Mouse (Mus musculus) MEL (cell line): ENCODE measurements around the gene Nat8f5.

Experiments
- CHD2 ChIP-seq: IDR thresholded peaks from 2 replicates; pipeline ENCODE4 v1.6.1; 2011; ENCODE audit warnings: low read length, improper control_type of control experiment
- CTCF ChIP-seq, 3 experiments: IDR thresholded peaks in 2 of 3; conservative IDR thresholded peaks in 1 of 3; 2 replicates each; pipeline ENCODE4 v1.5.1; 2011 to 2012; ENCODE audit warnings: low read length in 3 of 3, low read depth in 2 of 3, mild to moderate bottlenecking in 2 of 3, improper control_type of control experiment in 1 of 3, inconsistent platforms in 1 of 3, mixed read lengths in 1 of 3, moderate library complexity in 1 of 3; ENCODE audit not compliant: control insufficient read depth in 1 of 3, insufficient read depth in 1 of 3, poor library complexity in 1 of 3, severe bottlenecking in 1 of 3
- HCFC1 ChIP-seq: IDR thresholded peaks from 2 replicates; pipeline ENCODE4 v1.6.1; 2012; ENCODE audit warnings: low read depth, mild to moderate bottlenecking, inconsistent platforms, low read length, improper control_type of control experiment, moderate library complexity
- POLR2A ChIP-seq, 2 experiments: IDR thresholded peaks; 2 replicates each; pipeline ENCODE4 v1.6.1; 2011 to 2012; ENCODE audit warnings: low read length in 2 of 2, mild to moderate bottlenecking in 2 of 2, control low read depth in 1 of 2, improper control_type of control experiment in 1 of 2, low read depth in 1 of 2, moderate library complexity in 1 of 2; ENCODE audit not compliant: control insufficient read depth in 1 of 2, insufficient read depth in 1 of 2, poor library complexity in 1 of 2
- POLR2AphosphoS2 ChIP-seq: IDR thresholded peaks from 2 replicates; pipeline ENCODE4 v1.6.1; 2011; ENCODE audit warnings: low read length, improper control_type of control experiment
- TBP ChIP-seq: IDR thresholded peaks from 2 replicates; pipeline ENCODE4 v1.8.0; 2011; ENCODE audit warnings: low read depth, low read length, improper control_type of control experiment
- TCF12 ChIP-seq: IDR thresholded peaks from 2 replicates; pipeline ENCODE4 v1.6.1; 2014; ENCODE audit warnings: low read depth, mild to moderate bottlenecking, inconsistent platforms, low read length, improper control_type of control experiment, moderate library complexity
- USF2 ChIP-seq, 2 experiments: IDR thresholded peaks; 2 replicates each; pipeline ENCODE4 v1.6.1; 2011 to 2012; ENCODE audit warnings: improper control_type of control experiment in 2 of 2, low read length in 2 of 2, borderline replicate concordance in 1 of 2, inconsistent platforms in 1 of 2, low read depth in 1 of 2, mild to moderate bottlenecking in 1 of 2; ENCODE audit not compliant: insufficient read depth in 1 of 2

DNA sequence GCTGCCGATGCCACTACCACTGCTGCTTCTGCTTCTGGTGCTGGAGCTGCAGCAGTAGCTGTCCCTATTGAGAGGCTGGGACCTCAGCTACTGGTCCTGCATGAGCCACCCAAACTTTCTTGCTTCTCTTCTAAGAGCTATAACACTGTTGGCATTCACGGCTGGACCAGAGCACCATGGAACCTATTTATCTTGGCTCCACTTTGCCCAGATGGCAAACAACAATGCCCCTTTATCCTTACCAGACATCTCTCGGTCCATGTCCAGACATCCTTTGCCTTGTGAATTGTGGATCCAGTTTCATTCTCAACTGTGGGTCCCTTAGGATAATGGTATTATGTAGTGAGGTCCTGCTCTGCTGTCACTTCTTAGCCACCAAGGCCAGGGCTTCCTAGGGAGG, 40.5 kb upstream of the Nat8f5 start:
- TF ChIP-seq CTCF (IDR thresholded peaks at IDR 0.05 in 2 of 3, conservative IDR thresholded peaks at IDR 0.05 in 1 of 3; ENCODE audit: control insufficient read depth in 1 of 3, insufficient read depth in 1 of 3, low read depth in 2 of 3, low read length in 3 of 3, poor library complexity in 1 of 3, severe bottlenecking in 1 of 3) (no peak), CHD2 (no peak), HCFC1 (no peak), USF2 (IDR thresholded peaks at IDR 0.05; ENCODE audit: borderline replicate concordance in 1 of 2, insufficient read depth in 1 of 2, low read depth in 1 of 2, low read length in 2 of 2) (no peak), TBP (no peak), POLR2A (IDR thresholded peaks at IDR 0.05; ENCODE audit: control insufficient read depth in 1 of 2, insufficient read depth in 1 of 2, low read depth in 1 of 2, low read length in 2 of 2, poor library complexity in 1 of 2) (no peak), TCF12 (no peak), POLR2AphosphoS2 (no peak)
